Mouse (Mus musculus): ENCODE results near the gene Tor4a. TPM values are rescaled to one million over a fixed set of nuclear protein-coding genes. Genes with fewer than 3 reads are reported as not detected.
A peak's percentile ranks its signal among the peaks of the same experiment; 100 is the strongest.

The Tor4a gene
- polyA plus RNA-seq, 1 experiment from 2014 or later: 2.7 TPM

DNA sequence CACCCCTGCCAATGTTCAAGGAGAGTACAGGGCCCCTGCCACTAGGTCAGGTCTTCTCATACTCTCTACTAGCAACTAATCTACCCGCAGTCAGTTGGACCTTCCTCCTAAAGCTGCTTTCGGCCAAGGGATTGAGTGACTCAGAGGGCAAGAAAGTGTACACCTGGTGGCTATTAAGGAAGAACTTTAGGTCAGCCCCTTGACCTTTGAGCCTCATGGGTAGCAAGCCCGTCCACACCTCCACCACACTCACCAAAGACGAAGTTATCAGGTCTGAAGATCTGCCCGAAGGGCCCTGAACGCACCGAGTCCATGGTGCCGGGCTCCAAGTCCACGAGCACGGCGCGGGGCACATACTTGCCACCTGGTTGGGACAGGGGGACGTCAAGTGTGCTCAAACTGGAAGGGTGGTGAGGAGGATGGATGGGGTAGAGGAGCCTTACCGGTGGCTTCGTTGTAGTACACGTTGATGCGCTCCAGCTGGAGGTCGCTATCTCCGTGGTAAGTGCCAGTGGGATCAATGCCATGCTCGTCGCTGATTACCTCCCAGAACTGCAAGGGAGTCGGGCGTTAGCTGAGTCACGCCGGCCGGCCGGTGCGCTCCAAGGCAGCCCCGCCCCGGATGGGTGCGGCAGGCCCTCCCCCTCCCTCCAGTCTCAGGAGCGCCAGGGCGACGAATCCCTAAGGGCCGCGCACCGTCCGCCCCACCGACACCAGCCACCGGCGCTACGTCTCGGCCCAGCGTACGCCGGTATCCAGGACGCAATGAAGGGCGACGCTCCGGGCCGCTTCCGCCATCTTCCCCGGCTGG is 27.2 kb upstream of the Tor4a start:
- peak overlapping the region; percentile 97 for H3K27ac ChIP-seq
- H3K9me3 ChIP-seq: no peaks in the 10 kb centered on the region
- 2% methylated on average over 53 of the region's 53 CpGs for WGBS
- H3K4me1 ChIP-seq (replicated peaks): peaks cover 45% of the 10 kb centered on the region
- peaks cover 27% of the 10 kb centered on the region for H3K36me3 ChIP-seq
- no peak for DNase-seq (ENCODE audit: low spot score)
- no peaks in the 10 kb centered on the region for H3K27me3 ChIP-seq (ENCODE audit: insufficient read depth, poor library complexity, severe bottlenecking)
- H3K4me3 ChIP-seq: peak overlapping the region; percentile 90

DNA sequence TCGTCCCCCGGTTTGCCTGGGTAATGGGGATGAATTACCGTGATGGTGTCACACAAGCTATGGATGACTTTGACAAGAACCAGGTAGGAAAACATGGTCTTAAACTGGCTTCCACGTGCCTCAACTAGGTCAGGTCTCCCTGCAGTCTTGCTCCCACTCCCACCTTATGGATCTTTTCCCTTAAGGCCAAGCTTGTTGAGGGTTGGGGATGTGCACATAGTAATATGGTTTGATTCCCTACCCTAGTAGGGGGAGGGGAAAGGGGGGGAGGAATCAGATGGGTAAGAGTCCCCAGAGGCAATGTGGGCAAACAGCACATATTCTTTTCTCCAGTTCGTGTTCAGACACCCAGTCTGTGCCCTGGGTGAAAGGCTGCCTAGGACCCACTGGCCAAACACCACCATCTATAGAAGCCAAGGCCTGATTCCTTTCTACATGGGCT is 24.7 kb upstream of the Tor4a start:
- Histone ChIP-seq H3K4me3 (no peak overlapping the region; the same call in 1 of the 2 replicates), H3K27ac (no peak overlapping the region), H3K4me1 (replicated peaks) (peaks cover 33% of the 10 kb centered on the region), H3K9me3 (no peaks in the 10 kb centered on the region), H3K27me3 (ENCODE audit: insufficient read depth, poor library complexity, severe bottlenecking) (no peaks in the 10 kb centered on the region), H3K36me3 (peaks cover 27% of the 10 kb centered on the region)
- WGBS: 73% methylated on average over 5 of the region's 5 CpGs
- DNase-seq (ENCODE audit: low spot score): no peak

DNA sequence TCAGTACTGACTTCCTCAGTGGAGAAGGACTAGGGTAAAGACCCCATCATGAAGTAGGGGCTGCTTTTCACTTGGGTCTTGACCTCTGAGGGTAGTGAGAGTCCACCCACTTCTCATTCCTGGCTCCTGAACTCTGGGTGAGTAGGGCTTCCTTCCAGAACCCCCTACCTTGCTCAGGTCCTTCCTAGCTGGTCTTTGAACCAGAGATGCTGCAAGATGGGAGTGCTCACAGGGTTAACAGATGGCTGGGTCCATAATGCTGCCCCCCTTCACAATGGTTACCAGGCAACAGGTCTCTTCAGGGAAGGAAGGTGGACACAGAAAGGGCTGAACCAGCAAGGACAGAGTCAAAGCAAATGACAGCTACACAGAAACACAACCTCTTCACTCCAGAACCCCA is 21.8 kb upstream of the Tor4a start, which contains the start of gene Fam166a:
TSS of gene Fam166a (plus strand) at position 301 of the 400 bp plus-strand sequence.
- H3K4me1 ChIP-seq (replicated peaks): peaks cover 22% of the 10 kb centered on the region
- DNase-seq (ENCODE audit: low spot score): no peak
- peaks cover 25% of the 10 kb centered on the region for H3K36me3 ChIP-seq
- no peak within 1 kb of the TSS for H3K27ac ChIP-seq
- no peak within 1 kb of the TSS for H3K4me3 ChIP-seq
- peaks cover 5% of the 10 kb centered on the region; the same call in 1 of the 2 replicates for H3K27me3 ChIP-seq (ENCODE audit: insufficient read depth, poor library complexity, severe bottlenecking)
- H3K9me3 ChIP-seq: no peaks in the 10 kb centered on the region

DNA sequence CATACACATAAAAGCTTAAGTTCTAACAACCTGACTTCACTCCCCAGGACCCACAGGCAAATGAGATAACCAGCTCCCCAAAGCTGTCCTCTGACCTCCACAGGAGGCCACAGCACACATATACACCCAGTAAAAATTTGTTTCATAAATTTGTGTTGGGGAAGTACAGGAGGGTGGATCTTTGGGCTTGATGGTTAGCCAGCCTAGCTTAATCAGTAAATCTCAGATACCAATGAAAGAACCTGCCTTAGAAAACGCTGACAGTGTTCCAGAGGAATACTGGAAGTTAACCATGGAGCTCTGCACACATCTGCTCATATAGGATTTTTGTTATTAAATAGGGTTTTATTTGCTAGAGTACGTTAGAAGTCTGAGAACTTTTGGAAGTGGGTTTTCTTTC is 21.0 kb upstream of the Tor4a start:
- Histone ChIP-seq H3K4me1 (replicated peaks) (peaks cover 16% of the 10 kb centered on the region), H3K4me3 (no peak overlapping the region), H3K9me3 (no peaks in the 10 kb centered on the region), H3K27me3 (ENCODE audit: insufficient read depth, poor library complexity, severe bottlenecking) (peaks cover 13% of the 10 kb centered on the region; the same call in 1 of the 2 replicates), H3K36me3 (peaks cover 17% of the 10 kb centered on the region), H3K27ac (no peak overlapping the region)
- WGBS: 73% methylated on average over 2 of the region's 2 CpGs
- no peak for DNase-seq (ENCODE audit: low spot score)

DNA sequence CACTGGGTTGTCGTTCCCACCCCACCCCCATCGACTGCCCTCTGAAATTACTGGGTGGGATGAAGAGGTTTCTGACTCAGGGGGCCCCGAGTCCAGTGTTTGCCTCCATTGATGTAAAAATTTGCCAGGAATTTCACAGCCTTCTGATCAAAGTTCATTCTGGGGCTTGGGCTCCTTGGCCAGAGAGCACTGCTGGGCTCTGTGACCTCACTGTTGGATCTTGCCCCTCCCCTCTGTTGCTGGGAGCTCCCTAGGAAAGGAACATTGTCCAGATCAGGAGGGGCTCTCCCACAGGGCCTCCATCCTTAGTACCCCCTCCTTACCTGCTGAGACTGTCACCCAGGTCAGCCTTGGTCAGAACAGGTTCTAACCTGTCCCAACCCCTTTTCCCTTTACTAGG is 17.8 kb upstream of the Tor4a start, which contains the start of gene Stpg3:
TSS of gene Stpg3 (minus strand) at position 194 of the 400 bp plus-strand sequence.
- no peak within 1 kb of the TSS for H3K27ac ChIP-seq
- H3K36me3 ChIP-seq: no peaks in the 10 kb centered on the region
- H3K4me3 ChIP-seq: no peak within 1 kb of the TSS
- H3K27me3 ChIP-seq (ENCODE audit: insufficient read depth, poor library complexity, severe bottlenecking): peaks cover 18% of the 10 kb centered on the region; the same call in 1 of the 2 replicates
- H3K9me3 ChIP-seq: no peaks in the 10 kb centered on the region
- 64% methylated on average over 3 of the region's 3 CpGs for WGBS
- DNase-seq (ENCODE audit: low spot score): no peak
- H3K4me1 ChIP-seq (replicated peaks): peaks cover 32% of the 10 kb centered on the region

DNA sequence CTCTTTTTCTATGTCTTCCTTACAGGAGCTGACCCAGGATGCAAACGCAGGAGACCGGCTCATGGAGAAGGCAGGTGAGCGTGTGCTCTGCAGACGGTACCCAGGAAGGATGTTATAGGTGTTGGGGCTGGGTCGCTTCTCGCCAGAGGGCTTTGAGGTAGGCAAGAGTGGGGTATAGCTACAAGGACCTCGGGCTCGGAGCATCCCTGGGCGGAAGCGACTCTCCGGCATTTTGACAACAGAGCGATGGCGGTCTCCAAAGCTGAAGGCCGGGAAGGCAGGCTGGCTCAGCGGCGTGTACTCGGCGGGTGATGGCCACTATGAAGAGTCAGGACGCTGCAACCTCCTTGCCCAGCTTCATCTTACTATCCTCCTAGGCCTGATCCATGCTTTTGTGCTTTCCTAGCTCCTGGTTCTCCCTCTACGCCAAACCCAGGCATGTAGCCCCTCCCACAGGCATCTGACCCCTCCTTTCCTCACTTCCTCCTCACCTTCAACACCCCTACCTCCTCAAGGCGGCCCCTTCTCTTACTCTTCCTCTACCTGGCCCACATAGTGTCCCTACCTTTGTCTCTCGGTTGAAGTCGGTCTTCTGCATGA is 16.7 kb upstream of the Tor4a start:
- peaks cover 28% of the 10 kb centered on the region for H3K4me1 ChIP-seq (replicated peaks)

DNA sequence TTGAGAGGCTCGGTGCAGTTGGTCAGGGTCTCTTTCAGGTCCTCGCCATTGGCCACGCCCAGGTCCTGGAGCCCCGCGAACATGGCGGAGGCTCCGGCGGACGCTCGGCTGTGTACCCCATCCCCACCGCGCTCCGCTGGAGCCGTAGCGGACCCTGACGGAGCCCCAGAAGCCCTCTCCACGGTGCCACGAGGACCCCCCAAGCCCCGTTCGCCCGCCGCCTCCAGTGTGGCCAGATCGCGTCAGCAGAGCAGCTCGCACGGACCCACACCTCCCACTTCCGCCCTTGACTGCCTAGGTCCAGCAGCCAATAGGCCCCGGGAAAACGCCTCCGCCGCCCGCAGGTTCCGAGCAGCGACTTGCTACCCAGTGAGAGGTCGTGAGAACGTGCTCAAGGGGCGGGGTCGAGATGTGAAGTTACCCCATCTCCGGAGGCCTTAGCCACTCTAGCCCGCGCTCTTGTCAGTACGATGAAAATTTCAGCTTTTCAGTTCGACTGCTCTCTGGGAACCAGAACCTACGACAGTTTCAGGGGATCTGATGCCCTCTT is 14.5 kb upstream of the Tor4a start, which contains the start of gene Nelfb:
TSS of gene Nelfb (minus strand) at position 369 of the 550 bp plus-strand sequence.
- Histone ChIP-seq H3K27ac (peak within 1 kb of the TSS; percentile 99), H3K4me1 (replicated peaks) (peaks cover 27% of the 10 kb centered on the region), H3K36me3 (peaks cover 31% of the 10 kb centered on the region), H3K4me3 (peak within 1 kb of the TSS; percentile 93), H3K9me3 (no peaks in the 10 kb centered on the region), H3K27me3 (ENCODE audit: insufficient read depth, poor library complexity, severe bottlenecking) (peaks cover 18% of the 10 kb centered on the region; the same call in 1 of the 2 replicates)
- peak; percentile 94 for DNase-seq (ENCODE audit: low spot score)
- under 1% methylated on average over 44 of the region's 44 CpGs for WGBS

More for the DNA sequence above, 16.7 kb upstream of the Tor4a start:
- Histone ChIP-seq H3K36me3 (peaks cover 9% of the 10 kb centered on the region), H3K9me3 (no peaks in the 10 kb centered on the region), H3K27ac (no peak overlapping the region), H3K4me3 (no peak overlapping the region), H3K27me3 (ENCODE audit: insufficient read depth, poor library complexity, severe bottlenecking) (peaks cover 18% of the 10 kb centered on the region; the same call in 1 of the 2 replicates)
- DNase-seq (ENCODE audit: low spot score): no peak
- 70% methylated on average over 23 of the region's 23 CpGs for WGBS

DNA sequence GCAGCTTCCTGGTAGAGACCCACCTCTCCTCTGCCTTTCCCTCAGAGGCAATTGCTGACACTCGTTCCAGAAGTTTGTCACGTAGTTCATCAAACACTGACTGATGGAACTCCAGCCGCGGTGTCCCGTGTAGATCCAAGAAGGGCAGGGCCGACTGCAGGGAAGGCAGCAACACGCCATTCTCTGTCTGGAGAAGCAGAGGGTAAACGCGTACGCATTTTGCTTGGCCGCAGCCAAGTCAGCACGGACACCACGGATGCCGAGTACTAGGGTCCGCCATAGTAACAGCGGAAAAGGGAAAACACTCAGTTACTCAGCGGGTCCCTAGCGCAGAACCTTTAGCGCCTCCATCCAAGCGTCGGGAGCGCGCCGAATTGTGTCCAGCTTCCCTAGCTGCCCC is 14.0 kb upstream of the Tor4a start:
- H3K4me3 ChIP-seq: peak overlapping the region; percentile 93
- peak overlapping the region; percentile 99 for H3K27ac ChIP-seq
- peaks cover 18% of the 10 kb centered on the region; the same call in 1 of the 2 replicates for H3K27me3 ChIP-seq (ENCODE audit: insufficient read depth, poor library complexity, severe bottlenecking)
- H3K4me1 ChIP-seq (replicated peaks): peaks cover 27% of the 10 kb centered on the region
- no peaks in the 10 kb centered on the region for H3K9me3 ChIP-seq
- WGBS: under 1% methylated on average over 24 of the region's 24 CpGs
- no peak for DNase-seq (ENCODE audit: low spot score)
- H3K36me3 ChIP-seq: peaks cover 36% of the 10 kb centered on the region

DNA sequence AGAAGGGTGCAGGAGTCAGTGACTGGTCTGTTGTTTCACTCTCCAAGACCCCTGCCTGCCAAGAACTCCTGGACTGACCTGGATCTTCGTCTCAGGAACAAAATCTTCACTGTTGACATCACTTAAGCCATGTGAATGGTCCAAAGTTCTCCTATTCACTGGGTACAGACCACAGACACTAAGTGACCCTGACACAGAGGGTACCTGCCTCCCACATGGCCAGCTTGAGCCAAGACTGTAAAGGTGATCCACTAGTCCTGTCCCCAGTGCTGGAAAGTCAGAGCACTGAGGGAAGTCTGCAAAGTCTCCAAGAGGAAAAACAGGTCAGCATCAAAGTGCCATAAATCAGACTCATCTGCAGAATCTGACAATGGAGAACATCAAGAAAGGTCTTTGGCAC is 10.9 kb upstream of the Tor4a start:
- peaks cover 24% of the 10 kb centered on the region for H3K4me1 ChIP-seq (replicated peaks)
- H3K4me3 ChIP-seq: no peak overlapping the region
- WGBS: 85% methylated on average over 1 of the region's 1 CpGs
- H3K36me3 ChIP-seq: peaks cover 67% of the 10 kb centered on the region
- no peaks in the 10 kb centered on the region for H3K9me3 ChIP-seq
- H3K27ac ChIP-seq: no peak overlapping the region
- DNase-seq (ENCODE audit: low spot score): no peak
- H3K27me3 ChIP-seq (ENCODE audit: insufficient read depth, poor library complexity, severe bottlenecking): peaks cover 5% of the 10 kb centered on the region; the same call in 1 of the 2 replicates

DNA sequence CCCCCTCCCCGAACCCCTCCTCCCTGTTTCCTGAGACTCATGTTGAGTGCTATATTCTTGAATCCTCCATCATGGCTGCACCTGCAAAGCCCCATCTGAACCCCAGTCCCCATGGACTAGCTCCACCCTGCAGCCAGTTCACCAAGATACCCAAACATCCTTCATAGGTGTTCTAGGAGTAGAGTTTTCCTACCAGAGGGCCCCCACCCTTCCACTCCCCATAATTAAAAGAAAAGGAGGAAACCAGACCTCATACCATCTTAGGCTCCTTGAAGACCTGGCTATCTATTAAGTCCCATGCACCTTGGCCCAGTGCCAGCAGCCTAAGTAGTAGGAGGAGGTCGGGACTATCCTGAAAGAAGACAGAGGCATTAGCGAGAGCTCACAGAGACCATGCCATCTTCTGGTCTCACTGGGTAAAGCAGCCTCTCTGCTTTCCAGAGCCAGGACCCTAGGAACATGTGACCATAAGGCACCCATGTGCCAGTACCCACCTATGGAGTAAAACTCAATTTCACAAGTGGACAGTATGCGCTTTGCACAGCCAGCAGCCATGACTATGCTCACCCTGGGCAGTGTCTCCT is 7.0 kb upstream of the Tor4a start:
- WGBS: 79% methylated on average over 4 of the region's 4 CpGs
- no peak overlapping the region for H3K4me3 ChIP-seq
- H3K9me3 ChIP-seq: no peaks in the 10 kb centered on the region
- no peak for DNase-seq (ENCODE audit: low spot score)
- H3K4me1 ChIP-seq (replicated peaks): peaks cover under 1% of the 10 kb centered on the region; the same call in 1 of the 2 replicates
- peaks cover 99% of the 10 kb centered on the region for H3K36me3 ChIP-seq
- H3K27me3 ChIP-seq (ENCODE audit: insufficient read depth, poor library complexity, severe bottlenecking): no peaks in the 10 kb centered on the region
- H3K27ac ChIP-seq: no peak overlapping the region

DNA sequence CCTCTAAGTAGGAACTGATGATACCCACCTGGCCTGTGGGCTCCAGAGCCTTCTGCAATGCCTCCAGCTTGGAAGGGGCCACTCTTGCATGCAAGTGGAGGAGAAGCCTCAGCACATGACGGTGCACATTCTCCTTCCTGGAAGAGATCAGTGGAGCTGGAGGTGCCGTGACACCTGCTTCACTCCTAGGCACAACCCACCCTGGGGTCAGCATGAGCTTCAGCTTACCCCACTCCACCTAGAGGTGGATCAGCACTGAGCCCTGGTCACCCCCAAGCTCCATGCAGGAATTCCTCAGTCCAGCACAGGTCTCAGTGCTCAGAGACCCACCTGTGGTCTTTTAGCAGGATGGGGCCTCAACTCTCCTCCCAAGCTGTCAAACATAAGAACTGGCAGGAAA is 3.9 kb upstream of the Tor4a start:
- Histone ChIP-seq H3K4me3 (no peak overlapping the region), H3K36me3 (peaks cover 74% of the 10 kb centered on the region), H3K9me3 (no peaks in the 10 kb centered on the region), H3K27ac (no peak overlapping the region), H3K4me1 (replicated peaks) (peaks cover 17% of the 10 kb centered on the region), H3K27me3 (ENCODE audit: insufficient read depth, poor library complexity, severe bottlenecking) (peaks cover 21% of the 10 kb centered on the region)
- WGBS: 97% methylated on average over 2 of the region's 2 CpGs
- DNase-seq (ENCODE audit: low spot score): no peak

DNA sequence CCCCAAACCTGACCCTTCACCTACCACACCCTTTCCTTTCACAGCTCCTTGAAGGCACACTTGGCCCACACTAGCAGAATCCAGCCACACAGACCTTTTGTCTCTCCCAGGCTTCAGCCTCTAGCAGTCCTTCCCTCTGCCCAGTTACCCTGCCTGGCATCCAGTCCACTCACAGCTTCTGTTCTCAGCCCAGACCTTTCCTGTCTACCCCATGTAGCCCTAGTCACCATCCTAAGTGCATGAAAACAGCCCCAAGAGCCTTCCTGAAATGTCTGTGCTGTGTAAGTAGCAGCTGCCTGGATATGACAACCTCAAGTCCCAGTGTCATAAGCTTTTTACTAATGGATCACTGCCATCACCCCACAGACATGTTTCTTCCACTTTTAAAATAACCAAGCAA is 1.3 kb upstream of the Tor4a start:
- Histone ChIP-seq H3K4me1 (replicated peaks) (peaks cover 34% of the 10 kb centered on the region), H3K27ac (no peak overlapping the region), H3K4me3 (no peak overlapping the region), H3K27me3 (ENCODE audit: insufficient read depth, poor library complexity, severe bottlenecking) (peaks cover 43% of the 10 kb centered on the region), H3K36me3 (peaks cover 47% of the 10 kb centered on the region), H3K9me3 (no peaks in the 10 kb centered on the region)
- DNase-seq (ENCODE audit: low spot score): no peak

Measured in hindbrain, embryonic 10.5 days (tissue).